ENCODE assay signal across 19 mouse cellular contexts in genomic region chr4:148563595-148563994, GRCm38 (mm10). TPM values are rescaled to one million over a fixed set of nuclear protein-coding genes. Genes with fewer than 3 reads are reported as not detected.
"Had no signal": no experiment of that assay in that cellular context is flagged by ENCODE, and none has a peak within 500 bp of the region (broad histone marks: within the 10 kb centered on the region; RNA-seq: fewer than 3 reads in every experiment).

No protein-coding gene starts in this region.

- H3K4me3 ChIP-seq: limb, embryonic 15.5 days; liver, embryonic 12.5 days; megakaryocyte, embryonic 14.5 days; midbrain, embryonic 13.5 days; midbrain, embryonic 15.5 days; neural tube, embryonic 12.5 days; stomach, embryonic 15.5 days had no signal

- H3K27me3 ChIP-seq: limb, embryonic 15.5 days; liver, embryonic 12.5 days; megakaryocyte, embryonic 14.5 days; midbrain, embryonic 13.5 days; midbrain, embryonic 15.5 days; neural tube, embryonic 12.5 days; stomach, embryonic 15.5 days had no signal

- H3K27ac ChIP-seq: limb, embryonic 15.5 days; liver, embryonic 12.5 days; liver, embryonic 14.5 days; macrophage; midbrain, embryonic 13.5 days; midbrain, embryonic 15.5 days; neural tube, embryonic 12.5 days; stomach, embryonic 15.5 days had no signal

- ATAC-seq: liver, embryonic 12.5 days; midbrain, embryonic 13.5 days; midbrain, embryonic 15.5 days had no signal

- H3K9ac ChIP-seq: limb, embryonic 15.5 days; liver, embryonic 12.5 days; liver, embryonic 14.5 days; lung, embryonic 14.5 days; midbrain, embryonic 13.5 days; midbrain, embryonic 15.5 days; neural tube, embryonic 12.5 days; stomach, embryonic 15.5 days had no signal

- H3K9me3 ChIP-seq: limb, embryonic 15.5 days; liver, embryonic 12.5 days; megakaryocyte, embryonic 14.5 days; midbrain, embryonic 13.5 days; midbrain, embryonic 15.5 days; neural tube, embryonic 12.5 days; stomach, embryonic 15.5 days had no signal

- H3K4me1 ChIP-seq: stomach, embryonic 15.5 days had no signal

- DNase-seq: lung, adult 18-20 months; lung, embryonic 14.5 days; lung, postnatal 10 days; right cerebral cortex, postnatal 14 days; spleen, adult 18-20 months; thymus, adult 18-20 months; thymus, postnatal 14 days; thymus, postnatal 36 days had no signal

- H3K4me2 ChIP-seq: limb, embryonic 15.5 days; liver, embryonic 12.5 days; lung, embryonic 14.5 days; midbrain, embryonic 11.5 days; midbrain, embryonic 13.5 days; midbrain, embryonic 15.5 days; neural tube, embryonic 12.5 days; stomach, embryonic 15.5 days had no signal

RNA-seq across cellular contexts. Expression of gene Masp2, which starts 38.8 kb away (rescaled TPM):
- polyA plus RNA-seq: midbrain, postnatal 0 days had no signal
